Mouse (Mus musculus) spleen, embryonic (tissue): ENCODE results near the gene Cbx4.
"Not testable (repeated sequence)": the region's sequence is repeated elsewhere in the genome, so short reads cannot be mapped to it uniquely, and the experiment has no call there.

Experiments
- CTCF ChIA-PET: fragments of 350-600 bp; sonication (Branson Sonifier 250); formaldehyde crosslinking; loops from one replicate; lab custom pipeline; 2022; lab: Charles Lee

The Cbx4 gene

GRCm38 (mm10) chr11:119112721-119113120 lies 26.7 kb upstream of the Cbx4 start:
- CTCF ChIA-PET: interaction anchor here (0.6 to 0.7 kb wide), 2 partner anchors 27 to 45 kb away, joined by 4 to 6 read pairs; partner anchors contain the start of gene Cbx4

GRCm38 (mm10) chr11:119111345-119111744 lies 25.3 kb upstream of the Cbx4 start:
- CTCF ChIA-PET: interaction anchor here (0.5 kb wide), 1 partner anchor 27 kb away, joined by 3 read pairs; no protein-coding TSS in a partner anchor

DNA sequence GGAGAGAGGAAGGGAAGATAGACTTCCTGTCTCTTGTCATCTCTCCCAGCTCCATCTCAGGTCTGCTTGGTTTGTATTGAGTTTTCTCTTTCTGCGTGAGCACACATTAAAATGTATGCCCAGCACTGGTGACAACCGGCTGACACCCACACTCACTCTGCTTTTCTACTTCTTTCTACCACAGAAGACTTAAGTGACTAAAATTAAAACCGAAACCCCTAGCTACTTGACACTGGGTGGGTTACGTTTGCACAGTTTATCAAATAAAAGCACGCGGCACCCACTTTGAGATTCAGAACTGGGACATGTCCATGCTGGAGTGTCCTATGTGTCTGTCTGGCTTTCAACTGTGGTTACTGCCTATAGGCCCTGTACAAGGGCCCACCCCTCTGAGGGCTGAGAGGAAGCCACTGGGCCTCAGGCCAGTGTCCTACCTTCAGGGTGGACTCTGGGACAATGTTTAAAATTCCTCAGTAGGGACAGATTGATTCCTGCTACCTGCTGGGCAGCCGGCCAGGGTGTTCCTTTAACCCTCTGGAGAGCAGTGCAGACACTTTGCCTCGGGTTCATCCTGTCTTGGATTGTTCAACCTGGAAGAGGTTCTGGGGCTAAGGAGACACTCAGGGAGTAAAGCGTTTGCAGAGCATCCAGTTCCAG lies 23.5 kb upstream of the Cbx4 start:
- CTCF ChIA-PET: interaction anchor here (0.6 kb wide), 1 partner anchor 10 kb away, joined by 6 read pairs; no protein-coding TSS in a partner anchor

DNA sequence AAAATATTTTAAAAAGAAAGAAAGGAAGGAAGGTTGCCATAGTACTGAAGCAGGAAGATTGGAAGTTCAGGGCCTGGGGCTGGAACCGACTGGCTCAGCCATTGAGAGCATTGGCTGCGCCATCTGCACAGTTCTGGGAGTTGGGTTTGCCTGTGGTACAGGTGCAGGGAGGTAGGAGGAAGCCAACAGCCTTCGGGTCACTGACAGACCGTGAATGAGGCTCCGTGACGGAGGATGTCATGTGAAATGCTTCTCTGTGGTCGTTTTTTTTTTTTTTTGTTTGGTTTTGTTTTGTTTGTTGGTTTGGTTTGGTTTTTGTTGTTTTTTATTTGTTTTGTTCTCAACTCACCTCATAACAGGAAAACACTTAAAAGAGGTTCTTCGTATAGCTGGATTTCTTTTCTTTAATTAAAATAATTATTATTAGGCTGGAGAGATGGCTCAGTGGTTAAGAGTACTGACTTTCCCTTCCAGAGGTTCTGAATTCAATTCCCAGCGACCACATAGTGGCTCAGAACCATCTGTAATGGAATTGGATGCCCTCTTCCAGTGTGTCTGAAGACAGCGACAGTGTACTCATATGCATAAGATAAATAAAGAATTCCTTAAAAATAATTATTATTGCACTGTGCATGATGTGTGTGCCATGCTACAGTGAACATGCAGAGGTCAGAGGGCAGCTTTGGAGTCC lies 22.7 kb upstream of the Cbx4 start:
- CTCF ChIA-PET: interaction anchor here (0.6 to 0.7 kb wide), 2 partner anchors 10 to 68 kb away, joined by 6 to 7 read pairs; no protein-coding TSS in a partner anchor

DNA sequence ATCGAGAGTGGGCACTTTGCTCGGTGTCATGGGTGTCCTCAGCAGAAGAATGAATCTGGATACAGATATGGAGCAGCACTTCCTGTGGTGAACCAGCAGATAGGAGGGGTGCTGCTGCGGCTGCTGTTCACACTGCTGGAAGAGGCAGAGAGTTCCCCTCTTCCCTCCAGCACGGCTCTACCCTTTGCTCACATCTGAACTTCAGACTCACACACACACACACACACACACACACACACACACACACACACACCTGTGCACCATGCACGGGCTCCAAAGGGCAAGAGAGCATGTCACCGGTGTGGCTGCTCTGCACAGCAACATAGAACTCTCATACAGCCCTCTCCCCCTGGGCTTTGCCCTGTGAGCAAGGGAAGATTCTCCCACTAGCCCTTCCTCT lies 20.3 kb upstream of the Cbx4 start:
- CTCF ChIA-PET: interaction anchor here (0.5 to 0.6 kb wide), 2 partner anchors 52 to 187 kb away, joined by 3 to 11 read pairs; no protein-coding TSS in a partner anchor

DNA sequence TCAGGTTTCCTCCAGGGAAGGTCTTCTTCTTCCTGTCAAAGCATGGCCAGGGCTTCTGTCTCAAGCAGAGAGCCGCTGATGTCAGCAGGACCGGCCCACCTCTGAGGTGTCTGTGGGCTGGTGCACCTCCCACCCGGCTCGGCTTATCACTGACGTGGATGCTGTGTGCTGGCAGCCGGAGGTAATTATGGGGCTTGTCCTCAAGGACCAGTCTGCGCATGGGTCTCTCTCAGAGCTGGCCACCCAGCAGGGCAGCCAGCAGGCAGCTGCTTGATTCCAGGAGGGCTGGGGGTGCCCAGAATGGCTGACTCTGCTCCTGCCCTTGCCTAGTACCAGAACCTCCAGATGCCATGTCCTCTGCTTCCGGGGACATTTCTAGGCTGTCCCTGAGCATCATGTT lies 19.7 kb upstream of the Cbx4 start:
- CTCF ChIA-PET: interaction anchor here (0.5 to 0.6 kb wide), 3 partner anchors 11 to 188 kb away, joined by 3 to 11 read pairs (median 3); no protein-coding TSS in a partner anchor

- CTCF ChIA-PET: interaction anchor here (0.6 kb wide), 1 partner anchor 10 kb away, joined by 3 read pairs; no protein-coding TSS in a partner anchor
These were observed 19.1 kb upstream of the Cbx4 start for GRCm38 (mm10) chr11:119105071-119105609.

GRCm38 (mm10) chr11:119103991-119104390 lies 18.0 kb upstream of the Cbx4 start:
- CTCF ChIA-PET: interaction anchor here (0.6 kb wide), 1 partner anchor 59 kb away, joined by 8 read pairs; no protein-coding TSS in a partner anchor

GRCm38 (mm10) chr11:119100355-119100754 lies 14.3 kb upstream of the Cbx4 start:
- CTCF ChIA-PET: not testable (repeated sequence)

DNA sequence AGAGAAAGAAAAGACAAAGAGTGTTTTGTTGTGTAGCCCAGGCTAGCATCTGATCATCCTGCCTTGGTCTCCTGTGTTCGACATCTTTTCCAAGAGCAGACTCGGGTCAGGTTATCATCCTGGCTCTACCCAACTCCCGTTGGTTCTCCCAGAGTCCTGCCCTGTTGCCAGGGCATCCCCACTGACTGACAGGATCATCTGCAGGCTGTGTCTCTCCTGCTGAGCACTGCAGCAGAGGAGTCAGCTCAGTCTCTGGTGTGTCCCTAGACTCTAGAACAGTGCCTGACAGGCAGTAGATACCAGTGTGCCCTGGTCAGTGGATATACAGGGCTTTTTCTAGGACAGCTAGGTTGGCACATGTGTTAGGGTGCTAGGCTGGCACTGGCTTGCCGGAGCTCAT lies 12.2 kb upstream of the Cbx4 start:
- CTCF ChIA-PET: no interaction called here

GRCm38 (mm10) chr11:119095441-119095840 lies 9.4 kb upstream of the Cbx4 start:
- CTCF ChIA-PET: interaction anchor here (1.0 to 1.2 kb wide), 2 partner anchors 10 to 14 kb away, joined by 3 read pairs; no protein-coding TSS in a partner anchor

DNA sequence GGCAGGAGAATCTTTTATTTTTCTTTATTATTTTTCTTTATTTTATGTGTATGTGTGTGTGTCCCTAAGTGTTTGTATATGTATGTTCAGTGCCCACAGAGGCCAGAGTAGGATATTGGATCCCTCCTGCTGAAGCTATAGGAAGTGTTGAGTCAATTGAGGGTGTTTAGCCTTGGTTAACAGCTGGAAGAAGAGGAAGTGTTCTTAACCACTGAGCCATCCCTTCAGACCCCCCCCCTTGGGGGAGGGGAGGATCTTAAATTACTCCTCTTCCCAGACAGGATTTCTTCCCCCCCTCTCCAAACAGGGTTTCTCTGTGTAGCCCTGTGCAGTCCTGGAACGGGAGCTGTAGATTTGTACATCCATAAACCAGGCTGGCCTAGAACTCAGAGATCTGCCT lies 7.3 kb upstream of the Cbx4 start:
- CTCF ChIA-PET: interaction anchor here (0.7 to 1.0 kb wide), 4 partner anchors 33 to 51 kb away, joined by 3 to 14 read pairs (median 3); no protein-coding TSS in a partner anchor

- CTCF ChIA-PET: interaction anchor here (0.6 to 1.3 kb wide), 3 partner anchors 10 to 93 kb away, joined by 3 to 14 read pairs (median 4); no protein-coding TSS in a partner anchor
These were observed 6.3 kb upstream of the Cbx4 start for GRCm38 (mm10) chr11:119092286-119092685.

GRCm38 (mm10) chr11:119091598-119091991 lies 5.6 kb upstream of the Cbx4 start:
- CTCF ChIA-PET: interaction anchor here (0.6 to 1.3 kb wide), 3 partner anchors 61 to 96 kb away, joined by 3 to 4 read pairs (median 3); no protein-coding TSS in a partner anchor

DNA sequence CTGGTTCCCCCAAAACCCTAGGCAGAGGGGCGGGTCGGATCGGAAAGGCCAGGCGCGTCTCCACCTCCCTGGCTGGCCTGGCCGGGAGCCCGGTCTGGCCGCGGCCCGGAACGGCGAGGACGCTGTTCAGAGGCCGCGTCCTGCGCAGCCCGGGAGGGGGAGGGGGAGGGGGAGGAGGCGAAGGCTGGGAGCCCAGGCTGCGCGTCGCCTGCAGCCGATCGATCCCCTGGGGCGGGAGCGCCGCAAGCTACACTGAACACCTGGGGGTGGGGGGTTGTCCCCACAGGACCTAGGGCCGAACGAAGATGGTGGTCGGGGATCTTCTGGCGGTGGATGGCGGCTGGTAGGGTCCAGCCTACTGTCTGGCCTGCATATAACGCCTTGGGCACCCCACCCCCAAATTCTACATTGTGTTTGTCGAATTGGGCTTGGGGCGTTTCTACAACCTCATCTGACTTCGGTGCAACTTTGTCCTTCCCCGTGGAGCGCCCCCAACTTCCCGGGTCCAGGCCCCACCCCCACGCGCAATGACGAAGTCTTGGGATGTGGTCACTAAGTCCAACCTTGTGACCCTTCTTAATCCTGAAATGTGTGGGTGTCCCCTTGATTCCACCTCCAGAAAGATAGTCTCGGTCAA lies 5.1 kb upstream of the Cbx4 start:
- CTCF ChIA-PET: interaction anchor here (0.6 to 1.1 kb wide), 3 partner anchors 42 to 97 kb away, joined by 3 read pairs; no protein-coding TSS in a partner anchor

- CTCF ChIA-PET: interaction anchor here (0.7 to 0.9 kb wide), 2 partner anchors 23 to 41 kb away, joined by 3 read pairs; no protein-coding TSS in a partner anchor
These were observed 4.3 kb upstream of the Cbx4 start for GRCm38 (mm10) chr11:119090076-119090960.

DNA sequence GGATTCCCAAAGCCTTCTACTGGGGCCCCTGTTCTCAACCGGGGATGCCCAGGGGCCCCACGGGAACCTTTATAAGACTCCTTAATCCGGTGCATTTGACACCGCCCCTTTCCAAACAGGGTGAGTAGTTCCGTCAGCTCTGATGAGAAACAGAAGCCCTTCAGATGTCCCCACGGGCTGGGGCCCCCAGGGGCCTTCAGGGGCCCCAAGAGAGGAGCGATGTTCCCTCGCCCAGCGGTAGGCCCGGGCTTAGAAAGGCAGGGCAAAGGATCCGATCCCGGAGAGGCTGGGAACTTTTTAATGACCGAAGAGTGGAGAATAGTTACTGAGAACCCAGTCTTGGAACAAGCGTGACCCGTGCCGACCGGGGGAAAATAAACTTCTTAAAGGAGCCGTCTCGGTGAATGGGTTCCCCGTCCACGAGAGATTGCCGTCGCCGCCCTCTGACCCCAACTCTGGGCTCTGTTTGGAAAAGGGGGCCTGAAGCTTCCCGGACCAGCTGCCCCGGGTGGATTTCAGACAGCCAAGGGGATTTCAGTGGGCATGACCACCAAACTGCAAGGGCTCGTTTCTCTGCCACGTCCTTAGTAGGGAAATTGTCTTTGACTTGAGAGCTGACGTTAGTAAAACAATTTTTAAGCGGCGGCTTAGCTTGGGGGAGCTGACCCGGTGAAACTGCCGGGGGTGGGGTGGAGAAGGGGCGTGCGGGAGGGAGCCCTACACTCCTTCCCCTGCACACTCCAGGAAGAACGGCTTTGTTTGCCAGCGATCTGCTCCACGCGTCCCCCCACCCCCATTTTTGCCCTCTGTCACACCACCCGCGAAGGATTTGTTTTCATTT lies 3.4 kb upstream of the Cbx4 start:
- CTCF ChIA-PET: interaction anchor here (0.9 kb wide), 1 partner anchor 24 kb away, joined by 3 read pairs; no protein-coding TSS in a partner anchor

GRCm38 (mm10) chr11:119088391-119089234 lies 2.6 kb upstream of the Cbx4 start:
- CTCF ChIA-PET: interaction anchor here (0.6 kb wide), 1 partner anchor 42 kb away, joined by 9 read pairs; no protein-coding TSS in a partner anchor
